ENCODE assay signal across 24 mouse cellular contexts in genomic region chr15:84705351-84705901, GRCm38 (mm10). TPM values are rescaled to one million over a fixed set of nuclear protein-coding genes. Genes with fewer than 3 reads are reported as not detected.
DNase-seq lines count a peak whose midpoint lies in the region; ATAC-seq and TF ChIP-seq lines count a peak whose summit lies in the region.
"Had no signal": no experiment of that assay in that cellular context is flagged by ENCODE, and none has a peak within 500 bp of the region (broad histone marks: within the 10 kb centered on the region; RNA-seq: fewer than 3 reads in every experiment).

No protein-coding gene starts in this region.

- peak; percentile 68; the same call in 1 of the 2 replicates for ATAC-seq in neutrophil, adult 5-6 weeks (ENCODE audit: extremely low read depth, insufficient number of reproducible peaks, low FRiP score, poor library complexity, severe bottlenecking)
- no peak for ATAC-seq in midbrain, postnatal 0 days (ENCODE audit: low FRiP score)
- no peak for ATAC-seq in liver, postnatal 0 days
- ATAC-seq: activated CD4-positive, CD25-positive, alpha-beta regulatory T cell, adult 4 months; forebrain, embryonic 14.5 days; Patski had no signal

- no peak overlapping the region for H3K4me3 ChIP-seq in bone marrow, adult 2 months (replicated peaks; ENCODE audit: control insufficient read depth, low read depth, low read length)
- no peak overlapping the region for H3K4me3 ChIP-seq in midbrain, postnatal 0 days (ENCODE audit: low read depth, low read length)
- no peak overlapping the region for H3K4me3 ChIP-seq in liver, postnatal 0 days (ENCODE audit: low read depth, low read length)
- H3K4me3 ChIP-seq: embryonic facial prominence, embryonic 15.5 days; erythroblast, embryonic 14.5 days; forebrain, embryonic 10.5 days; gastrocnemius, adult 2 months; heart, embryonic 12.5 days; hindbrain, embryonic 10.5 days; hindbrain, embryonic 15.5 days had no signal

- TF ChIP-seq EP300 in liver, postnatal 0 days (IDR thresholded peaks at IDR 0.05; ENCODE audit: low read depth), result no peak

- peak overlapping the region; percentile 44 for H3K27ac ChIP-seq in bone marrow, adult 2 months (ENCODE audit: control insufficient read depth, insufficient read depth, low read depth, low read length, poor library complexity)
- H3K27ac ChIP-seq in midbrain, postnatal 0 days (ENCODE audit: low read depth, low read length), result no peak overlapping the region
- H3K27ac ChIP-seq in liver, postnatal 0 days (ENCODE audit: low read depth), result no peak overlapping the region
- H3K27ac ChIP-seq: embryonic facial prominence, embryonic 15.5 days; forebrain, embryonic 10.5 days; gastrocnemius, adult 2 months; hindbrain, embryonic 10.5 days; hindbrain, embryonic 15.5 days had no signal

- peaks cover 13% of the 10 kb centered on the region; the same call in 1 of the 2 replicates for H3K36me3 ChIP-seq in splenic B cell, adult 2 months (ENCODE audit: control insufficient read depth, insufficient read depth, low read length, poor library complexity, severe bottlenecking)
- H3K36me3 ChIP-seq in midbrain, postnatal 0 days (ENCODE audit: insufficient read depth, low read length), result peaks cover 17% of the 10 kb centered on the region
- H3K36me3 ChIP-seq in liver, postnatal 0 days (replicated peaks; ENCODE audit: insufficient read depth, low read length), result 0 out of 2 replicates have a peak, but pooled peaks cover 7% of the 10 kb centered on the region

- no peaks in the 10 kb centered on the region for H3K9me3 ChIP-seq in midbrain, postnatal 0 days (ENCODE audit: low read length)
- H3K9me3 ChIP-seq in liver, postnatal 0 days (ENCODE audit: low read length), result no peaks in the 10 kb centered on the region
- H3K9me3 ChIP-seq: embryonic facial prominence, embryonic 15.5 days; forebrain, embryonic 10.5 days; heart, embryonic 12.5 days; hindbrain, embryonic 15.5 days had no signal

- H3K27me3 ChIP-seq in splenic B cell, adult 2 months (ENCODE audit: control insufficient read depth, insufficient read depth, low read length, poor library complexity, severe bottlenecking), result no peaks in the 10 kb centered on the region
- no peaks in the 10 kb centered on the region for H3K27me3 ChIP-seq in midbrain, postnatal 0 days (ENCODE audit: insufficient read depth, low read length)
- H3K27me3 ChIP-seq in liver, postnatal 0 days (ENCODE audit: insufficient read depth, low read length), result no peaks in the 10 kb centered on the region
- H3K27me3 ChIP-seq: embryonic facial prominence, embryonic 15.5 days; heart, embryonic 12.5 days; hindbrain, embryonic 15.5 days; Patski had no signal

- DNase-seq in B cell, adult 2 months, result peak; percentile 71 to 76
- peak; percentile 79 for DNase-seq in splenic B cell, adult 2 months (ENCODE audit: low read depth, low spot score)
- no peak for DNase-seq in midbrain, postnatal 0 days (ENCODE audit: low spot score)
- DNase-seq in embryo, embryonic 10 days (ENCODE audit: low spot score), result no peak
- no peak for DNase-seq in liver, postnatal 0 days
- DNase-seq: adrenal gland, postnatal 14 days; cerebellum, adult 2 months; cerebellum, postnatal 10 days; embryo, embryonic 11 days; gastrocnemius, adult 2 months; gastrocnemius, postnatal 25 days had no signal

- no peak for TF ChIP-seq CTCF in bone marrow, adult 2 months (IDR thresholded peaks at IDR 0.05; ENCODE audit: control insufficient read depth, insufficient read depth, low read length)
- no peak for TF ChIP-seq CTCF in midbrain, postnatal 0 days (IDR thresholded peaks at IDR 0.05)
- no peak for TF ChIP-seq CTCF in liver, postnatal 0 days (IDR thresholded peaks at IDR 0.05; ENCODE audit: low read depth)

- H3K4me1 ChIP-seq in bone marrow, adult 2 months (ENCODE audit: control insufficient read depth, insufficient read depth, low read length), result peaks cover 2% of the 10 kb centered on the region; the same call in 1 of the 2 replicates
- no peaks in the 10 kb centered on the region for H3K4me1 ChIP-seq in midbrain, postnatal 0 days (ENCODE audit: insufficient read depth, low read length)
- 0 out of 2 replicates have a peak, but pooled peaks cover 2% of the 10 kb centered on the region for H3K4me1 ChIP-seq in liver, postnatal 0 days (ENCODE audit: insufficient read depth)
- H3K4me1 ChIP-seq: embryonic facial prominence, embryonic 15.5 days; hindbrain, embryonic 15.5 days had no signal

- TF ChIP-seq POLR2A in bone marrow, adult 2 months (IDR thresholded peaks at IDR 0.05; ENCODE audit: borderline replicate concordance, control insufficient read depth, low read depth, low read length), result no peak

- no peak overlapping the region for H3K4me2 ChIP-seq in midbrain, postnatal 0 days (ENCODE audit: low read depth, low read length, poor library complexity, severe bottlenecking)
- no peak overlapping the region for H3K4me2 ChIP-seq in liver, postnatal 0 days (ENCODE audit: low read depth, low read length)
- H3K4me2 ChIP-seq: embryonic facial prominence, embryonic 15.5 days; heart, embryonic 12.5 days; hindbrain, embryonic 15.5 days had no signal

- 72% methylated on average over 6 of the region's 6 CpGs for WGBS in bone marrow, adult 2 months
- 88% methylated on average over 6 of the region's 6 CpGs for WGBS in midbrain, postnatal 0 days
- 73% methylated on average over 6 of the region's 6 CpGs for WGBS in liver, postnatal 0 days (ENCODE audit: insufficient replicate concordance)

- H3K9ac ChIP-seq in midbrain, postnatal 0 days (replicated peaks; ENCODE audit: low read length, poor library complexity, severe bottlenecking), result no peak overlapping the region
- no peak overlapping the region for H3K9ac ChIP-seq in liver, postnatal 0 days (replicated peaks)
- H3K9ac ChIP-seq: embryonic facial prominence, embryonic 15.5 days; heart, embryonic 12.5 days; hindbrain, embryonic 15.5 days had no signal

RNA-seq across cellular contexts. Expression of gene Arhgap8, which starts 14.4 kb away (rescaled TPM):
- not detected in 2 replicates for polyA plus RNA-seq in bone marrow, adult 2 months (2011; ENCODE audit: insufficient read depth, insufficient read length, low replicate concordance, missing spikeins)
- not detected in 2 replicates for total RNA-seq in neutrophil, adult 5-6 weeks (2017)
- total RNA-seq in midbrain, postnatal 0 days (2014; rRNA removed), result 0.44 and 0.61 TPM in 2 replicates
- polyA plus RNA-seq in midbrain, postnatal 0 days (2015; fragmentation: Nextera tagmentation; extraction: Ambion mirVana), result 0.33 and 0.53 TPM in 2 replicates
- polyA plus RNA-seq in liver, postnatal 0 days (2015; fragmentation: Nextera tagmentation; extraction: Ambion mirVana), result 0.19 and 0.58 TPM in 2 replicates
- total RNA-seq: granulocyte monocyte progenitor cell, adult 5-6 weeks had no signal
- polyA plus RNA-seq: activated CD4-positive, CD25-positive, alpha-beta regulatory T cell, adult 4 months; C2C12; erythroblast, embryonic 14.5 days had no signal

RNA-seq across cellular contexts. Expression of gene Prr5, which starts 36.0 kb away (rescaled TPM):
- 3.4 and 8.8 TPM in 2 replicates for polyA plus RNA-seq in bone marrow, adult 2 months (2011; ENCODE audit: insufficient read depth, insufficient read length, low replicate concordance, missing spikeins)
- total RNA-seq in neutrophil, adult 5-6 weeks (2017), result 28.9 and 29.6 TPM in 2 replicates
- 25.8 and 33.4 TPM in 2 replicates for total RNA-seq in midbrain, postnatal 0 days (2014; rRNA removed)
- 37.8 and 40.7 TPM in 2 replicates for polyA plus RNA-seq in midbrain, postnatal 0 days (2015; fragmentation: Nextera tagmentation; extraction: Ambion mirVana)
- 4.3 and 5.5 TPM in 2 replicates for polyA plus RNA-seq in liver, postnatal 0 days (2015; fragmentation: Nextera tagmentation; extraction: Ambion mirVana)
- polyA plus RNA-seq: activated CD4-positive, CD25-positive, alpha-beta regulatory T cell, adult 4 months had no signal

Comparison
In these comparisons a context has a peak if more than half of its experiments do, and no peak if none do; other contexts are left out.
1. DNase-seq: peak in B cell, adult 2 months (2 of 2) and splenic B cell, adult 2 months (single experiment); none in midbrain, postnatal 0 days (single experiment), embryo, embryonic 10 days (single experiment) and liver, postnatal 0 days (single experiment).